Mouse (Mus musculus) stomach, postnatal 0 days (tissue): ENCODE results near the gene Sstr2.

ENCODE experiments used
- CTCF ChIP-seq: IDR thresholded peaks from 2 replicates; pipeline ENCODE4 v1.5.1; 2016; ENCODE audit warnings: antibody characterized with exemption, low read depth, mild to moderate bottlenecking, moderate library complexity
- EP300 ChIP-seq: optimal IDR thresholded peaks from 2 replicates; pipeline ENCODE3; 2016; ENCODE audit warnings: antibody characterized with exemption

DNA sequence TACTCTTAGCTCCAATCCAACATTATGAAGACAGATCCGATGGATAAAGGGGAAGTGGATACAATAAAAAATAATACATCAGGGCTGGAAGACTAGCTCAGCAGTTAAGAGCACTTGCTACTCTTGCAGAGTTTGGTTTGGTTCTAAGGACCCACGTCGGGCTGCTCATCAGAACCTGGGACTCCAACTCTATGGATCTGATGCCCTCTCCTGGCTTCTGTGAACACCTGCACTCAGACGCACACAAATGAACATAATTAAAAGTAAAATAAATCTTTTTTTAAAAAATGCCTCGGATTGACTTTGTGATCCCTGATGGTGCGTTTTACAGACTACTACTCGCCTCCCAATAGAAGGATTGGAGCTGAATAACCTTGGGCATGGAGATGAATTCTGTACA is 11.5 kb downstream of the Sstr2 start:
- TF ChIP-seq CTCF (peak; percentile 75), EP300 (no peak)
